Mouse (Mus musculus) gastrocnemius, adult 8-10 months (tissue): ENCODE results near the gene Cabp4. TPM values are rescaled to one million over a fixed set of nuclear protein-coding genes. Genes with fewer than 3 reads are reported as not detected.
"Not testable (repeated sequence)": the region's sequence is repeated elsewhere in the genome, so short reads cannot be mapped to it uniquely, and the experiment has no call there.

Experiments
- DNase-seq, 2 experiments: peaks; one replicate each; pipeline ENCODE4 v3.0.0; 2022; ENCODE audit warnings: low spot score in 2 of 2
- total RNA-seq, 4 experiments: library from RNA; stranded (reverse); gene quantifications; 2 replicates each; pipeline ENCODE4 v1.2.4; 2022

Gene Cabp4
- total RNA-seq, 4 experiments from 2014 or later: not detected

GRCm38 (mm10) chr19:4147782-4148490, 4.1 kb upstream of the Cabp4 start:
- no peak for DNase-seq

- DNase-seq: no peak
These were observed 3.2 kb upstream of the Cabp4 start for GRCm38 (mm10) chr19:4147022-4147405.

GRCm38 (mm10) chr19:4146366-4147021, 2.7 kb upstream of the Cabp4 start:
- DNase-seq: no peak

GRCm38 (mm10) chr19:4145936-4146335, 2.1 kb upstream of the Cabp4 start:
- DNase-seq: no peak

- DNase-seq: no peak
These were observed 991 bp upstream of the Cabp4 start for GRCm38 (mm10) chr19:4144550-4145498.

GRCm38 (mm10) chr19:4142416-4143173, 1.2 kb downstream of the Cabp4 start:
- no peak for DNase-seq

GRCm38 (mm10) chr19:4140147-4140546, 3.7 kb downstream of the Cabp4 start:
- no peak for DNase-seq

- no peak for DNase-seq
These were observed 4.4 kb downstream of the Cabp4 start, which contains the start of gene Gpr152 for GRCm38 (mm10) chr19:4139446-4139845. TSS of gene Gpr152 (plus strand) at chr19:4139787.

- no peak for DNase-seq
These were observed 5.9 kb downstream of the Cabp4 start for GRCm38 (mm10) chr19:4137913-4138312.

- DNase-seq: no peak
These were observed 7.4 kb downstream of the Cabp4 start for GRCm38 (mm10) chr19:4136463-4136862.

GRCm38 (mm10) chr19:4135963-4136345, 7.9 kb downstream of the Cabp4 start:
- DNase-seq: not testable (repeated sequence)

- not testable (repeated sequence) for DNase-seq
These were observed 8.4 kb downstream of the Cabp4 start for GRCm38 (mm10) chr19:4135229-4135962.

GRCm38 (mm10) chr19:4134354-4134753, 9.5 kb downstream of the Cabp4 start:
- no peak for DNase-seq

- no peak for DNase-seq
These were observed 12.1 kb downstream of the Cabp4 start for GRCm38 (mm10) chr19:4131768-4132167.

GRCm38 (mm10) chr19:4131075-4131474, 12.8 kb downstream of the Cabp4 start:
- DNase-seq: no peak

- DNase-seq: no peak
These were observed 13.7 kb downstream of the Cabp4 start for GRCm38 (mm10) chr19:4130106-4130505.

GRCm38 (mm10) chr19:4129462-4129861, 14.4 kb downstream of the Cabp4 start:
- no peak for DNase-seq

- DNase-seq: no peak
These were observed 16.9 kb downstream of the Cabp4 start for GRCm38 (mm10) chr19:4126759-4127495.
